Mouse (Mus musculus) frontal cortex, adult (tissue): ENCODE measurements around the gene Il23r.
A peak's percentile ranks its signal among the peaks of the same experiment; 100 is the strongest.

Source experiments
- ATAC-seq: cut with Nextera tagmentation; 2 replicates; pipeline ENCODE4 v1.9.2; 2017; ENCODE audit warnings: mild to moderate bottlenecking, moderate library complexity, mixed read lengths; ENCODE audit not compliant: low TSS enrichment

The Il23r gene

DNA sequence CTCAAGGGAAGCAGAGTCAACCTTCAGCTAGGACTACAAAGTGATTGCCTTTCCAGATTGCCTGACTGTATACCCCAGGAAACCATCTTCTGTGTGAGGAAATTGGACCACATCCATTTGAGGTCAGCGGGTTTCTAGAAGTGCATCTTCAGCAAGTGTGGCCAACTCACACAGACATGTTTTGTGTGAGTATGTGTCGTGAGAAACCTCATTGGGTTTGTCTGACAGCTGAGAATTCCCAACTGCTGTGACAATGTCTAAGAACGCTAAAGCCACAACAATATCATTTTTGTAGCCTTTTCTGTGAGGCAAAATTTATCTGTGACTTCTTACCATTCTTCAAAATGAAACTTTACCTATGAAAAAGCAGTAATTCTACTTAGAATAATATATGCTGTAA lies 59.8 kb downstream of the Il23r start:
- no peak for ATAC-seq

GRCm38 (mm10) chr6:67421761-67422160 lies 69.9 kb downstream of the Il23r start:
- ATAC-seq = no peak

- ATAC-seq = no peak
Measured at GRCm38 (mm10) chr6:67416557-67416956, 75.1 kb downstream of the Il23r start.

GRCm38 (mm10) chr6:67415276-67415675 lies 76.4 kb downstream of the Il23r start:
- no peak for ATAC-seq

DNA sequence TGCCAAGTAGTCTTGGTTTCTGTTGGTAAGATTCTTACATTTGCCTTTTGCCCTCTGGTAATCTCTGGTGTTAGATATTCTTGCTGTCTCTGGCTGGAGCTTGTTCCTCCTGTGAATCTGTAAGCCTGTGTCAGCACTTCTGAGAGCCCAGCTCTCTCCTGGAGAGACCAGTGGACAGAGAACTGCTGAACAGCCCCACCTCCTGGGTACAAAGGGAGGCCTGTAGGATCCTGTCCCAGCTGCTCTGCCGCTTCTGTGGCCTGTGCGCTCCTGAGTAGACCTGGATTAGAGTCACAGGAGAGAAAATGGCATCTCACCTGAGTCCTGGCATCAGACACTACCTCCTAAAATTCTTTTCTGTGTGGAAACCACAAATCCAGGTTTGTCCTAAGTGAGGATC lies 78.3 kb downstream of the Il23r start:
- no peak for ATAC-seq

- no peak for ATAC-seq
Measured at GRCm38 (mm10) chr6:67405281-67405682, 86.4 kb downstream of the Il23r start.

DNA sequence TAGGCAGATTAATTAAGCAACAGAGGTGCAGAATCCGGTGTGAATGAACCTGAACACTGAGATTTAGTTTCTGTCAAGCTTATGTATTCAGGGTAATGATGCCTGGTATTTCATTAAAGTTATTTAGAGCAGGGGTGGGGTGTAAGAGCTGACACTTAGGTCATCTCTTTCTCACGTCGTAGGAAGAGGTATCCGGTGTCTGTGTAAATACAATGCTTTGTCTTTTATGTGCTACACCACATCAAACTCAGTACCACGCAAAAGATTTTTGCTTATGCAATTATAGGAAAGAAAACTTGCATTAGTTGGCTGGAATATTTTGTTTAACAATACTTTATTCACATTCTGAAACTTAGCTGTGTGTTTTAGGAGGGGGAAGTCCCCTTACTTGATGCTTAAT lies 92.1 kb downstream of the Il23r start:
- ATAC-seq = no peak

- peak; percentile 67 for ATAC-seq
Measured at GRCm38 (mm10) chr6:67375982-67376391, 115.7 kb downstream of the Il23r start, which contains the start of gene Il12rb2. Il12rb2 (minus strand) TSS chr6:67376188.
